Mouse (Mus musculus) heart, embryonic 11.5 days (tissue): ENCODE measurements around the gene Lmtk3. TPM values are rescaled to one million over a fixed set of nuclear protein-coding genes. Genes with fewer than 3 reads are reported as not detected.

ENCODE experiments used
- ATAC-seq: fragments of 200-750 bp; cut with Nextera tagmentation; replicated peaks from 2 replicates; pipeline ENCODE4 v1.8.0; 2017; ENCODE audit warnings: moderate library complexity; ENCODE audit not compliant: insufficient number of reproducible peaks, low FRiP score, low TSS enrichment
- H3K27ac ChIP-seq: fragments of 300-500 bp; sonication (generic); 2 replicates; pipeline ENCODE4 v1.5.1; 2014; ENCODE audit warnings: mild to moderate bottlenecking, low read depth, low read length
- H3K27me3 ChIP-seq: fragments of 300-500 bp; sonication (generic); 2 replicates; pipeline ENCODE4 v1.6.1; 2014; ENCODE audit warnings: mild to moderate bottlenecking, low read length, mixed read lengths; ENCODE audit not compliant: control insufficient read depth, insufficient read depth
- H3K36me3 ChIP-seq: fragments of 300-500 bp; sonication (generic); 2 replicates; pipeline ENCODE4 v1.6.1; 2014; ENCODE audit warnings: mild to moderate bottlenecking, low read length, moderate library complexity, mixed read lengths; ENCODE audit not compliant: control insufficient read depth, insufficient read depth
- H3K4me1 ChIP-seq: fragments of 300-500 bp; sonication (generic); 2 replicates; pipeline ENCODE4 v1.6.1; 2014; ENCODE audit warnings: low read length; ENCODE audit not compliant: control insufficient read depth, insufficient read depth
- H3K4me2 ChIP-seq: fragments of 300-500 bp; sonication (generic); 2 replicates; pipeline ENCODE4 v1.6.1; 2014; ENCODE audit warnings: mild to moderate bottlenecking, moderate library complexity
- H3K4me3 ChIP-seq: fragments of 300-500 bp; sonication (generic); 2 replicates; pipeline ENCODE4 v1.5.1; 2014; ENCODE audit warnings: low read depth, low read length
- H3K9ac ChIP-seq: fragments of 300-500 bp; sonication (generic); 2 replicates; pipeline ENCODE4 v1.6.1; 2014; ENCODE audit warnings: mild to moderate bottlenecking, low read depth, low read length, moderate library complexity
- H3K9me3 ChIP-seq: fragments of 300-500 bp; sonication (generic); replicated peaks from 2 replicates; pipeline ENCODE4 v1.6.1; 2016; ENCODE audit warnings: low read length; ENCODE audit not compliant: control insufficient read depth
- WGBS: fragments of 180-500 bp; shearing (Covaris S2); extraction: QIAGEN DNeasy Blood & Tissue Kit; methylation state at CpG from one replicate; pipeline ENCODE4 v1.1.7; 2014; ENCODE audit not compliant: insufficient replicate concordance; 5-methylcytosine and 5-hydroxymethylcytosine counted together
- polyA plus RNA-seq: library from polyadenylated mRNA; unstranded; fragments of >200 nt; fragmentation: Nextera tagmentation; extraction: Ambion mirVana; gene quantifications from 2 replicates; pipeline ENCODE4 v1.2.1, GENCODE M21; 2014

Lmtk3 gene
- polyA plus RNA-seq, 1 experiment from 2014 or later, result 1.1 TPM

GRCm38 (mm10) chr7:45796950-45797349, 13.4 kb downstream of the Lmtk3 start:
- no peak for ATAC-seq
- peaks cover 76% of the 10 kb centered on the region for H3K27me3 ChIP-seq

GRCm38 (mm10) chr7:45797661-45798510, 14.3 kb downstream of the Lmtk3 start:
- no peaks in the 10 kb centered on the region for H3K9me3 ChIP-seq
- H3K4me1 ChIP-seq, result peaks cover 16% of the 10 kb centered on the region; the same call in 1 of the 2 replicates
- H3K4me2 ChIP-seq, result peak overlapping the region; percentile 85
- no peak overlapping the region for H3K27ac ChIP-seq
- H3K27me3 ChIP-seq, result peaks cover 67% of the 10 kb centered on the region
- WGBS, result 2% methylated on average over 59 of the region's 60 CpGs
- H3K9ac ChIP-seq, result peak overlapping the region; percentile 62
- no peaks in the 10 kb centered on the region; the same call in 1 of the 2 replicates for H3K36me3 ChIP-seq
- peak overlapping the region; percentile 48 for H3K4me3 ChIP-seq
- ATAC-seq, result no peak

More at GRCm38 (mm10) chr7:45796950-45797349, 13.4 kb downstream of the Lmtk3 start:
- H3K4me3 ChIP-seq, result no peak overlapping the region
- no peak overlapping the region for H3K27ac ChIP-seq
- H3K36me3 ChIP-seq, result no peaks in the 10 kb centered on the region; the same call in 1 of the 2 replicates
- H3K9ac ChIP-seq, result 0 out of 2 replicates have a peak overlapping the region, but pooled peaks have one; percentile 35
- 29% methylated on average over 6 of the region's 6 CpGs for WGBS
- H3K4me2 ChIP-seq, result no peak overlapping the region
- H3K4me1 ChIP-seq, result peaks cover 16% of the 10 kb centered on the region; the same call in 1 of the 2 replicates
- H3K9me3 ChIP-seq, result no peaks in the 10 kb centered on the region

GRCm38 (mm10) chr7:45798511-45798836, 14.9 kb downstream of the Lmtk3 start:
- Histone ChIP-seq H3K9ac (peak overlapping the region; percentile 62), H3K9me3 (no peaks in the 10 kb centered on the region), H3K27me3 (peaks cover 61% of the 10 kb centered on the region), H3K4me3 (peak overlapping the region; percentile 48), H3K36me3 (no peaks in the 10 kb centered on the region; the same call in 1 of the 2 replicates), H3K27ac (no peak overlapping the region), H3K4me1 (peaks cover 16% of the 10 kb centered on the region; the same call in 1 of the 2 replicates), H3K4me2 (peak overlapping the region; percentile 85)
- 3% methylated on average over 19 of the region's 19 CpGs for WGBS
- ATAC-seq, result no peak

- no peak for ATAC-seq
- H3K4me1 ChIP-seq, result peaks cover 16% of the 10 kb centered on the region; the same call in 1 of the 2 replicates
- peak overlapping the region; percentile 85 for H3K4me2 ChIP-seq
- peak overlapping the region; percentile 48; the same call in 1 of the 2 replicates for H3K4me3 ChIP-seq
- no peak overlapping the region for H3K9ac ChIP-seq
- H3K27me3 ChIP-seq, result peaks cover 57% of the 10 kb centered on the region
- no peaks in the 10 kb centered on the region; the same call in 1 of the 2 replicates for H3K36me3 ChIP-seq
- H3K9me3 ChIP-seq, result no peaks in the 10 kb centered on the region
- H3K27ac ChIP-seq, result no peak overlapping the region
- WGBS, result 43% methylated on average over 7 of the region's 7 CpGs
These were observed 15.4 kb downstream of the Lmtk3 start for GRCm38 (mm10) chr7:45798931-45799330.

GRCm38 (mm10) chr7:45800001-45800400, 16.5 kb downstream of the Lmtk3 start:
- 31% methylated on average over 7 of the region's 7 CpGs for WGBS
- Histone ChIP-seq H3K4me3 (no peak overlapping the region), H3K4me2 (peak overlapping the region; percentile 56)

GRCm38 (mm10) chr7:45800546-45801204, 17.1 kb downstream of the Lmtk3 start:
- H3K4me3 ChIP-seq, result peak overlapping the region; percentile 28
- peaks cover 16% of the 10 kb centered on the region; the same call in 1 of the 2 replicates for H3K4me1 ChIP-seq
- H3K9ac ChIP-seq, result 0 out of 2 replicates have a peak overlapping the region, but pooled peaks have one; percentile 7
- H3K27me3 ChIP-seq, result peaks cover 39% of the 10 kb centered on the region
- no peak for ATAC-seq
- H3K9me3 ChIP-seq, result no peaks in the 10 kb centered on the region
- 7% methylated on average over 24 of the region's 25 CpGs for WGBS
- no peak overlapping the region for H3K27ac ChIP-seq
- H3K36me3 ChIP-seq, result no peaks in the 10 kb centered on the region
- peak overlapping the region; percentile 56 for H3K4me2 ChIP-seq

More at GRCm38 (mm10) chr7:45800001-45800400, 16.5 kb downstream of the Lmtk3 start:
- H3K9ac ChIP-seq, result no peak overlapping the region
- H3K27ac ChIP-seq, result no peak overlapping the region
- peaks cover 46% of the 10 kb centered on the region for H3K27me3 ChIP-seq
- H3K36me3 ChIP-seq, result no peaks in the 10 kb centered on the region
- H3K9me3 ChIP-seq, result no peaks in the 10 kb centered on the region
- no peak for ATAC-seq
- H3K4me1 ChIP-seq, result peaks cover 16% of the 10 kb centered on the region; the same call in 1 of the 2 replicates

- 3% methylated on average over 12 of the region's 12 CpGs for WGBS
- no peaks in the 10 kb centered on the region for H3K9me3 ChIP-seq
- peaks cover 16% of the 10 kb centered on the region; the same call in 1 of the 2 replicates for H3K4me1 ChIP-seq
- H3K9ac ChIP-seq, result 0 out of 2 replicates have a peak overlapping the region, but pooled peaks have one; percentile 7
- H3K36me3 ChIP-seq, result no peaks in the 10 kb centered on the region
- H3K4me3 ChIP-seq, result peak overlapping the region; percentile 28; the same call in 1 of the 2 replicates
- no peak overlapping the region for H3K27ac ChIP-seq
- H3K27me3 ChIP-seq, result peaks cover 35% of the 10 kb centered on the region
- ATAC-seq, result no peak
- H3K4me2 ChIP-seq, result peak overlapping the region; percentile 56
These were observed 17.8 kb downstream of the Lmtk3 start for GRCm38 (mm10) chr7:45801348-45801747.

GRCm38 (mm10) chr7:45802551-45802950, 19.0 kb downstream of the Lmtk3 start:
- 81% methylated on average over 6 of the region's 6 CpGs for WGBS
- no peak overlapping the region for H3K9ac ChIP-seq
- H3K4me3 ChIP-seq, result no peak overlapping the region
- peaks cover 6% of the 10 kb centered on the region; the same call in 1 of the 2 replicates for H3K36me3 ChIP-seq
- no peak for ATAC-seq
- H3K27me3 ChIP-seq, result peaks cover 26% of the 10 kb centered on the region
- H3K27ac ChIP-seq, result no peak overlapping the region
- peaks cover 15% of the 10 kb centered on the region; the same call in 1 of the 2 replicates for H3K4me1 ChIP-seq
- no peaks in the 10 kb centered on the region for H3K9me3 ChIP-seq
- no peak overlapping the region for H3K4me2 ChIP-seq
